Mouse (Mus musculus): ENCODE measurements around the gene Hoxa13.

GRCm38 (mm10) chr6:52263321-52263585, 2.6 kb upstream of the Hoxa13 start:
- no peak for TF ChIP-seq CTCF (IDR thresholded peaks at IDR 0.05; ENCODE audit: borderline replicate concordance, control insufficient read depth, extremely low read depth, insufficient read depth, low read length, poor library complexity)
- TF ChIP-seq POLR2A (IDR thresholded peaks at IDR 0.05; ENCODE audit: control insufficient read depth, extremely low read depth, insufficient read depth, low read length, poor library complexity): no peak

Measured in thymus, adult 2 months (tissue).